Mouse (Mus musculus): Measurements from ENCODE around the gene Limk1.

The Limk1 gene

DNA sequence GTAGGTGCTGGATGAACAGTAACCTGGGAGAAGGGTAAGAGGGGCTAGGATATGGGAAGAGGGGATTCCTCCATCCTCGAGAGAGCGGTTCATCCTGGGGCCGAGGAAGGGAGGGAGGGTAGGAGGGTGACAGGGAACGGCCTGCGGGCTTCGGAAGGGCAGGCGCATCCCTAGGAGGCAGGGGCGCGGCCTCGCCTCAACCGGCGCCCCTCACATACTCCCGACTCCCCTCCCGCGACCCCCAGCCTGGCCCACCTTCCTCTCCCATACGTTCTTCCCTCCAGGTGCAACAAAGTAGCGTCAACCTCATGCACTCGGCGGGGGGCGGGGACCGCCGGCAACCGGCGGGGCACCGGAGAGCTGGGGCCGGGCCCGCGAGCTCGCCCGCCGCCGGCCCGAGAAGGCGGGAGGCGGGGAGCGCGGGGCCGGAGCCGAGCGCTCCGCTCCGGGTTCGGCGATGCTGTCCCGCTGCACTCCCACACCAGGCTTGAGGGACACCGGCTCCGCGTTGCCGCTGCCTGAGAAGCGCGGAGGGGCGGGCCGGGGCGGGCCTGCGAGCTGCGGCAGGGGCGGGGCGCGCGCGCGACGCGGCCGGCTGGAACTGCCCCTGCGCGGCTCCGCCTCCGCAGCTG, at the start of gene Limk1:
Gene Limk1 (minus strand): TSS at position 513 of the 632 bp plus-strand sequence.
- DNase-seq = no peak

DNA sequence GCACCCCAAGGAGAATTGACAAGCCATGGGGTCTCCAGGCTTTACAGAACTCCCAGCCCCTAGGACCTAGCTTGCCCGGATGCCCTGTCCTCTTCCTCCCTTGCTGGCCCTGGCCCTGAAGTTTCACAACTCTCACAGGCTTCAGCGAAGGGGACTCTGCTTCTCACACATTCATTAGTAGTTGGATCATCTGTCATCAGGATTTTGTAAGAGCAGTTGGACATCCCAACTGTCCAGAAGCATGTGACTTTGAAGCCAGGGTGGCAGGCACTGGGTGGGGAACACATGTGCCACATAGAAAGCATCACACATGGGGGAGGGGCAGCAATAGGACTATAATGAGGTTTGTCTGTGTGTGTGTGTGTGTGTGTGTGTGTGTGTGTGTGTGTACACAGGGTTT, 46.5 kb upstream of the Limk1 start:
- DNase-seq = no peak

DNA sequence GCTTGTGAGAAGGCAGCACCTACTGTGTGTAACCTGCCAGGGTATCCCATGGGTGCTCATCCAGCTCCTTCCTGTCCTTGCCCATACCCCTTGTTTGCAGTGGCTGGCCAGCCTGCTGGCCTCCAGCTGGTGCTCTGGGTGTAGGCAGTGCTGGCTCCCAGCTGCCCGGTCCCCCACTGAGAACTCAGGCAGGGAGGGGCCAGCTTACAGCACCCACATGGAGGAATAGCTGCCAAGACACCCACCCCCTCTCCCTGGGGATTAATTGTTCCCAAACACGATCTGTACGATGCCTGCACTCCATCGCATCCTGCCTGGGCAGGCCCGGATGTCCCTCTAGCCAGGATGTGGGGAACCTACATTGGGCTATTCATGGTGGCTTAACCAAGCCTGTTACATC, 45.7 kb upstream of the Limk1 start:
- no peak for DNase-seq

DNA sequence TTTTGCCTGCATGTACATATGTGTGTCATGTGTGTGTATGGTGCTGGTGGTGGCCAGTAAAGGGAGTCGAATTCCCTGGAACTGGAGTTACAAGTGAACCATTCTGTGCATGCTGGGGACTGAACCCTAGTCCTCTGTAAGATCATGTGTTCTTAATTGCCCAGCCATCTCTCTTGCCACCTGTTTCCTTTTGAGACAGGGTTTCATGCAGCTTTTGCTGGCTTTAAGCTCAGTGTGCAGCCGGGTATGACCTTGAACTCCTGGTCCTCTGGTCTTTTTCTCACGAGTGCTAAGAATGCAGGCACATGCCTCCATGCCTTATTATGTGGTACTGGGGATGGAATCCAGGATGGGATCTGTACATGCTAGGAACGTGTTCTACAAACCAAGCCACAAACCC, 44.8 kb upstream of the Limk1 start:
- no peak for DNase-seq

DNA sequence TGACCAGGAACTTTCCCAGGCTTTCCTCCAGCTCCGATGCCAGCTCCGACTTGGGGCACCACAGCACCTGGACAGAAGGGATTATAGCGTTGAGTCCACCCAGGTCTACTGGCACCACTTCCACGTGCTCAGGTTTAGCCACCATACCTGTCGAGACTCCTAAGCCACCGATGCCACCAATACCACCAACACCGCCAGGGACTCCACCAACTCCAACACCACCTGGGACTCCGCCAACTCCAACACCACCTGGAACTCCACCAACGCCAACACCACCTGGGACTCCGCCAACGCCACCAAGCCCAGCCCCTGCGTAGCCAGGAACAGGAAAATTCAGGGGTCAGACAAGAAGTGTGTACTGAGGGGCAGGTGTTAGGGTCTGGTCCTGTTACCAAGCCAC, 40.7 kb upstream of the Limk1 start:
- DNase-seq = peak; percentile 17

DNA sequence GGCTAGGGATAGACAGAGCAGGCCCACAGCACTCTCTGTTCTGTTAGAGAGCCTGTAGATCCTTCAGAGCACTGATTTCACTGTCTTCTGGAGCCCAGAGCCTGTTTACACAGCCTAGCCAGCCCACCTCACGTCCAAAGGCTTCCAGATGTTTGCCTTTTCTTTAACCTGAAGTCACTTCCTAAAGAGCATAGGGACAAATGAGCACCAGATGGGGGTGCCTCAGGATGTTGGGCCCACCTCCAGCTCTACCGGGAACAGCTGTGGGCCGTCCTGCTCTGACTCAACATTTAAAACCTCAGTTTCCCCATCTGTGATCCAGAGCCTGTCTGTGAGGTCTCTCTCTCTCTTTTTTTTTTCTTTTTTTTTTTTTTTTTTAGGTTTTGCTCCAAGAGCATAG, 40.1 kb upstream of the Limk1 start:
- no peak for DNase-seq

DNA sequence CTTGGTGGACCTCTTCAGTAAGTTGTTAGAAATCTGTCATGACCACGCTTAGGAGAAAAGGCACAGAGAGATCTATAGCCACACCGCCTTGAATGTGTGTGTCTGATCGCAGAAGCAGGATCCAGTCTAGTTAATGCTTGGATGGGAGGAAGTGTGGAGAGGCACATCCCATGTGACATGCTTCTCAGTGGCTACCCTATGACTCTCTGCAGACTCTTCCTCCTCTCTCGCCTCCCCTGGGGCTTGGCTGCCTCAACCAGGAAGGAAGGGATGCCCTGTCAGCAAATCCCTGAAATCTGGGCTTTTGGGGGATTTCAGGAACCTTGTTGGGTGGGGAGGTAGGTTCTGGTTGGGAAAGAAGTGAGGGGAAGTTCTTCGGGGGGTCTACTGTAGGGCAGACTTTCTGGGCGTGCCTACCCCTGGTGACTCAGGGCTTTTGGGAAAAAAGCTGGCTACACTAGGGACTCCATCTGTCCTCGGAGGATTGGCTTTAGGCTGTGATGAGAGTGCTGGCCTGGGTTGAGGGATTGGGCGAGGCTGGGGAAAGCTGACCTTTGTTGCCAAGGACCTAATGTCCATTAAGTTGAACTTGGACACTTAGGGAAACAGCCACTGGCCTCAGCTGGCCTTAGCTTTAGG, 38.7 kb upstream of the Limk1 start:
- no peak for DNase-seq

DNA sequence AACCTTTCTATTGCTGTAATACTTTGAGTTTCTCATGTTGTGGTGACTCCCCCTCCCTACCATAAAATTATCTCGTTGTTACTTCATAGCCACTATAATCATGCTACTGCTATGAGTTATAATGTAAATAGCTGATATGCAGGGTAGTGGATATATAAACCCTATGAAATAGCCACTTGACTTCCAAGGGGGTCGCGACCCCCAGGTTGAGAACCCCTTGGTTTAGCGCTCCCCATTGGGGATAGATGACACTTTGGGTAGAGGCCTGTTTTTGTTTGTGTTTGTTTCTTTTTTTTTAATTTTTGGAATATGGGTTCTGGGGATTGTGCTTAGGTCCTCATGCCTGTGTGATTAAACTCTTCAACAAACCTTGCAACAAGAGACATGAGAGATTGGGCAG, 36.9 kb upstream of the Limk1 start:
- no peak for DNase-seq

DNA sequence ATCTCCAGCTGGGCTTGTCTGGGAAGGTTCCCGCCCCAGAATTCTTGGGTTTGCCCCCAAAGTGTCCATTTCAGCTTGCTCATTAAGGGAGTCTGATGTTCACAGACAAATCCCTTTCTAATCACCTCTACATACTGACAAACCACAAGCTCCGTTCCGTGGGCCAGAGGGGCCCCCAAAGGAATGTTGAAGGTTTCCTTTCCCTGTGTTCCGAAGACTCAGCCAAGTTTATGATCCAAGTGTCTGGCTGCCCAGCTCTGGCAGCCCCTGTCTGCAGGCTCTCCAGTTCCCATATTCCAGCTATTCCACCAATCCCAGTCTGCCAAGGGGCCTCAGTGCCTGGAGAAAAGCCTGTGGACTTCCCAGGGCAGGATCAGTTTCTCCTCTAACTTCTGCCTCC, 31.7 kb upstream of the Limk1 start:
- DNase-seq = no peak

DNA sequence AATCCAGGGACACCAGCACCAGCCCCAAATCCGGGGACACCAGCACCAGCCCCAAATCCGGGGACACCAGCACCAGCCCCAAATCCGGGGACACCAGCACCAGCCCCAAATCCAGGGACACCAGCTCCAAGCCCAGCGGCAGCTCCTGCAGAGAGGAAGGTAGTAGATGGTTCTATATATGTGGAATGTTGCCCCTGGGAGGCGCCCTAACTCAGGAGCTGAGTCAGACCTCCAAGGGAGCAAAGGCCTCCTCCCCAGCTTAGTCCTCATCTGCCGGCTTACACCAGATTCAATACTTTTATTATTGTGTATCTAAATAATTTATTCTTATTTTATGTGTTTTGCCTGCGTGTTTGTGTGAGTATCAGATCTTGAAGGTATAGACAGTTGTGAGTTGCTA, 22.7 kb upstream of the Limk1 start:
- DNase-seq = peak; percentile 45

DNA sequence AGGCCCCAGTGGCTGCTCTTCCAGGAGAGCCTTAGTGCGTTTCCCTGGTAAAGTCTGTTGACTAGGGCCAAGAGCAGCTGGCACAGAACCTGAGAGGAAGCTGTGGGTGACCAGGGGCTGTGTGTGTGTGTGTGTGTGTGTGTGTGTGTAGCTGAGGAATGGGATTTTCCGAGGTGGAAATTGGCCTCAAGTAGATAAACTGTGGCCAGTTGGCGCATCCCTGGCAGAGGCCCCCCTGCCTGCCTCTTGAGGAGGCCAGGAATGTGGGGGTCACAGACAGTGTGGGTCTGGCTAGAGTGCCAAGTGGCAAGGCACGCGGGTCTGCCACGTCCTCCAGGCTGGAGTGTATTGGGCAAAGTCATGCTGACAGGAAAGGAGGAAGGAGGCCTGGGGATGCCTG, 20.9 kb upstream of the Limk1 start:
- peak; percentile 47 for DNase-seq

DNA sequence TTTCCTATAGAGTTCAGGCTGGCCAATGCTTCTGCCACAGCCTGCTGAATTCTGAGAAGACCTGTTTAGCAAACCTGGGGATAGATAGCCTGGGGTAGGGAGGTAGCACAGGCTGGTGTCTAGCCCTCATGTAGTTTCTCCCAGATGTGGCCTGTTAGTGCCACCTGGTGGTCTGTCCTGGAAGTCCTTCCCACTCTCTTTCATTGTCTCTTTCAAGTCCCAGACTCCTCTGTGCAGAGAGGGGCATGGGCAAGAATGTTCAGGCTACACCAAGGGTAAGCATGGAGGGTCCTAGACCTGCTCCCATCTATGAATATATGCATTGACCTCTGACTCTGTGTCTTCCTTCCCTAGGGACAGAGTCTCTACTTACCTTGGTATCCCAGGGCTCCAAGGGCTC, 15.8 kb upstream of the Limk1 start:
- peak; percentile 84 for DNase-seq

DNA sequence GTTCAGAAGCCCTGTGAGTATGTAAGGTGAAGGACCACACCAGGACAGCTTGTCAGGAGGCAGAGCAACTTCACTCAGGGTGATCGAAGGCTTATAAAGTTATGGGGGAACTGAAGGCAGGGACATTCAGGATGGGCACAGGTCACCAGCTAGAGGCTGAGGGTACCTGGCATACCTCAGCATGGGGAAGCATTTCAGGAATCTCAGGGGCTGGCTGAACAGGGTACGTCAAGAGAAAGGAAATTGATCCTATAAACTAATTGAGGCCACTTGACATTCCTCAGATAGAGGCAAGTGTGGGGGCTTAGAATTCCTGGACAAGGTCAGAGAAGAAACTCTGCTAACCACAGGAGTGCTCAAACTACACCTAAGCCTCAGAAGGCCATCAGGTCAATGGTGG, 7.1 kb upstream of the Limk1 start:
- DNase-seq = no peak

DNA sequence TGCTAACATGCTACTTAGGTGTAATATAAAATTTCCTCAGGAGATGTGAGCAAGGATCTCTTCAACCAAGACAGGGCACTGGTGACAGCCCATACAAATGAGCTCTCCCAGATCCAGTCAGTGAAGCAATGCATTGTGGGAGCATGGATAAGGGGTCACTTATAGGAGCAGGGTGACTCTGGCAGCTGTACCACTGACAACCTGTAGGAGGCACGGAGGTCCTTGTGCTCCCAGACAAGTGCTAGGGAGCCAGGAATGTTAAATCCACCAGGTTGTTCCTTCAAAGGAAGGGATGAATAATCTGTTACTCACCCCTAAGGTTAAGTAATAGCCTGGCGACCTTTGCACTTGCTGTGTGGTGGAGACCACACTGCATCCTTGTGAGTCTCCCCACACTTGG, 6.7 kb upstream of the Limk1 start:
- DNase-seq = no peak

DNA sequence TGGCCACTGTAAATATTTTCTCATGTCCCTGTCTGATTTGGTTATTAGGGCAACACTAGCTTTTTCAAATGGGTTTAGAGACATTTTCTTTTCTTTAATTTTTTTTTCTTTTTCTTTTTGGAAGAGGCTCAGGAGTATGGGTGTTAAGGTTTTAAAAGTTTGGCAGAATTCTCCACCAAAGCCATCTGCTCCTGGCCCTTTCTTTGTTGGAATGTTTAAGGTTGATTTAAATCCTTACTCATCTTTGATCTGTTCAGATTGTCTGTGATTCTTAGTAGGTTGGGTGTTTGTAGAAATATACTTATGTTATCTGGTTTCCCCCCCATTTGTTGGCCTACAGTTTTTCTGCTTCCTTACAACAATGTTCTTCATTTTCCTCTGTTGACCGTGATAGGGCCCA, 4.3 kb upstream of the Limk1 start:
- DNase-seq = no peak

DNA sequence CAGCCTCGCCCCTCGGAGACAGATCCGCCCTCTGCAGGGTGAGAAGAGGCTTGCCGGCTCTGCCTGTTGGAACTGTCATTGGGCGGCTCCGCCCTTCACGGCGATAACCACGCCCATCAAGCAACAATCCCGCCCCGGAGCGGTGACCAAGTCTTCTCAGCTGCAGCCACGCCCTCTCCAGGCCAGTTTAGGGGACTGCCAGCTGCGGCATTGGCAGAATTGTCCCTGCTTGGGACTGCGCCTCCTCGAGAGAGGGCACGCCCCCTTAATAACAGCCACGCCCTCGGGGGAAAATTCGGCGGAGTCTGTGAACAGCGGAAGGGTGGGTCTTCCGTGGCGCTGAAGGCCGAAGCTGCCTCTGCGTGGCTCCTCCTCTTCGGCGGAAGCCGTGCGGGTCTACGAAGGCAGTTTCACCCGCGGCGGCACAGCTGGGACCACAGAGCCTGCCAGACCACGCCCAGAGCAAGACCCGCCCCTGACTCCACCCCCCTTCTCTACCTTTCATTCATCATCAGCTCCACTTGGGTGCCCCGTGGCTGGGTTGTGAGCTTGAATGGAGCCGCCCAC, 403 bp upstream of the Limk1 start:
- DNase-seq = peak; percentile 99

DNA sequence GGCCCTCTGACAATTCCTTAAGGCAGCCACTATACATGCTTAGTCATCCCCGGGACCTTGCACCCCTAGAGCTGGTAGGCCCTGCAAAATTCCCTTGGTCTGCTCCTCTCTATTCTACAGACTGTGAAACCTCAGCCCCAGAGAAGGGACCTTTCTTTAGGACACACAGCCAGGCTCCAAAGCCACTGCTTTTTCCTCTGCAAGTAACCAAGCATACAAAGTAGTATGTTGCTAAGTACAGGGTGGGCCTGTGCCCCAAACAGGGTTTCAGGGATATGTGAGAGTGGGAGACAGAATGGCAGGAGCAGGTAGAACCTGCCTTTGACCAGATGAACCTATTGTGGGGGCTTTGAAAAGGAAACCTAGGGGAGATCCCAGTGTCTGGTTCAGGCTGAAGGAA, 1.2 kb downstream of the Limk1 start:
- DNase-seq = no peak

DNA sequence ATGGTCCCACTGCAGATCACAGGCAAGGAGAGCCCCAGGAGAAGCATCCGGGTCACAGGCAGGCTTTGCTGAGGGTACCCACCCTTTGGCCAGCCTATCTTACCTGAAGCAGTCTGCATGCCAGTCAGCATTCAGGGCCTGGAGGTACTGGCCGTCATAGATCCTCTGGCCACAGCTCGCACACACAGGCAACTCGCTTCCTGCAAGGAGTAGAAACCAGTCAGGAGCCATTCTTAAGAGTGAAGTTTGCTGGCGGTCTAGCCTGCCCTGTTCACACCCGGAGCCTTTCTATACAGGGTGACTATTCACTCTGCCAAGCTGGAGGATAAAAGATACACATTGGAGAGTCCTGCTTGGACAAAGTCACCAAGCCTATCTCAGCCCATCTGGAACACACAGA, 1.9 kb downstream of the Limk1 start:
- DNase-seq = no peak

DNA sequence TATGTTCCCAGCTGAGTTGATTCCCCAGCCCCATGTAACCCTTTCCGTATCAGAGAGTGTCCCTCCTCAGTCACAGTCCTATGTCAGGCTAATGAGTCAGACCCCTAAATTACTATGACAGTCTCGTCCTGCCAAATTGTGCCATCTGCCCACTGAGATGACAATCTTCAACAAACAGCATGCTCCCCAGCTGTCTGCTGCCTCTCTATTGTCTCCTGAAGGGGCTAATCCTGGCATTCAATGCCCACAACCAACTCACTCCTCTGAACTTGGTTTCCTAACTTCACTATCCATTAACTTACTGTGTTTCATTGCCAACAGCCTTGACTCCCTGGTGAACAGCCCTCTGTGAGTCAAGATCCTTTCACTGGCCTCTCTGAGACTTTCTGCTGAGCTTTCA, 4.0 kb downstream of the Limk1 start:
- no peak for DNase-seq

DNA sequence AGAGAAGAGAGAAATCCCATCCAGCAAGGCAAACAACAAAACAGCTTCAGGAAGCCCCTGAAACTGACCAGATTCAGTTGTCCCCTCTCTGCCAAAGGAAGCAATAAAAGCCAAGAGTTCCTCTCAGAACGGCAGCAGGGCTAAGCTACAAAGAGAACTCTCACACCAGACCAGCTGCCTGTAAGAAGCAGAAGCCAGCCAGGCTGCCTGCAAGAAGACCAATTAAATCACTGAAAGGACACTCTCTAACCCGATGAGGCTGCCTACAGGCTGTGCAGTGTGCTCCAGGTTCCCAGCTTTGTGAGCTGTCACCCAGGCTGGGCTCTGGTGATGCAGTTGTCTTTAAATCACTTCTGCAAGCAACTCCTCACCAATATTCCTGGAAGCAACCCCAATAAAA, 4.6 kb downstream of the Limk1 start:
- DNase-seq = no peak

DNA sequence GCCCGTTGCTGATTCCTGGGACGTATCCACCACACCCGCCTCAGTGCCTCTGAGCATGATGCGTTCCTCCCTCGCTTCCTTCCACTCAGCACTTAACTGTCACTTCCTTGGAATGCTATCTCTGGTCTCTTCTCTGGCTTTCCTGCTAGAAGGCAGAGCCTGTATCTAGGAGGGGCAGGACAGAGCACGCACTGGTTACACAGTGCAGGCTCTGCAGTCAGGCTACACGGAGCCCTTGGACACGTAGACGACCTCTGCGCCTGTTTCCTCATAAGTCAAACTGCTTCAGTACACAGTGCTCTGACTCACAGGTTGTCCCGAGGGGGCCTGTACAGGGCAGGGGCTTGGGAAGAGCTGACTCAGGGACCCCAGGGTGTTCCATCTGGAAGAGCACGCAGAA, 8.2 kb downstream of the Limk1 start:
- no peak for DNase-seq

DNA sequence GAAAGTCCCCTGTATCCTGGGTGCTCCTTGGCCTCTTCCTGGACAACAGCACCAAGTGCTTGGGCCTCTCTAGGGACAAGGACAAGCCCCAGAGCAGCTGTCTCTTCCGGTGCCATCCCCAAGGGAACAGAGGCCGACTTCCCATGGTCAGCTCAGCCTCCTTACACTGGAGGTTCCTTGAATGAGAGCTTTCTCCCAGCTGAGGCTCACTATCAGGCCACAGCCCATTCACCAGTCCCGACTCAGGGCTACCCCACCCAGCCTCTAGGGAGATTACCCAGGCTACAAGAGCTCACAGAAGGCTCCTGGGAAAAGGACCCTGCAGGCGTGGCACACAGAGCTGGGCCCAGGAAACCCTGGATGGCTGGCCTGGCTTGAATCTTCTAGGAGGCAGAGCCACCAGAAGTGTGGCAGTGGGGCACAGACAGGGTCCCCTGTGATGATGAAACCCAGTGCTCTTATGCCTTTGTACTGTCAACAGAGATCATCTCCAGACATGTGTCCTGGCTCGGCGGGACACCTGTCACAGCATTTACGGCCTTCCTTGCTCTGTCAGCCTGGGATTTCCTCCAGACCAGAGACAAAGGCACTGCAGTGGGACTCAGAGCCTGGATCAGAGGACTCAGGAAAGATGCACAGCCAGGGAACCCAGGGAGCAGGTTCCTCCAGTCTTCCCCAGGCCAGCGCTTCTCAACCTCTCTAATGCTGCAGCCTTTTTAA, 9.4 kb downstream of the Limk1 start:
- DNase-seq = peak; percentile 44

DNA sequence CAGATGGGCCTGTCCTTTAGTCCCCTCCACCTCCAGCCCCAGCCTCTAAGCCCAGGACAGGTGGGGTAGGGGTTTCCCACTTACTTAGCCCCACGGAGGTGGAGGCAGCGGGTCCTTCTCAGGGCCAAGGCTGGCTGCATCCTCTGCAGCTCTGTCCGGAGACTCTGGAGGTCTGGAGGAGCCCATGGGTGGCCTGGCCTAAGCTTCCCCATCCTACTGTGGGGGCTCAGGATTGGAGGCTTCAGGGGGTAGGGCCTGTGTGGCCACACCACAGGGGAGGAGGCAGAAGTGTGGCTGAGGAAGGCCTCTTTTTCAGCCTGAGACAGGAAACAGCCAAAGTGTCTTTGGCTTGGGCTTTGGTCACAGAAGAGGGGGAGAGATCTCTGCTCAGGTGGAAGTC, 10.4 kb downstream of the Limk1 start:
- no peak for DNase-seq

DNA sequence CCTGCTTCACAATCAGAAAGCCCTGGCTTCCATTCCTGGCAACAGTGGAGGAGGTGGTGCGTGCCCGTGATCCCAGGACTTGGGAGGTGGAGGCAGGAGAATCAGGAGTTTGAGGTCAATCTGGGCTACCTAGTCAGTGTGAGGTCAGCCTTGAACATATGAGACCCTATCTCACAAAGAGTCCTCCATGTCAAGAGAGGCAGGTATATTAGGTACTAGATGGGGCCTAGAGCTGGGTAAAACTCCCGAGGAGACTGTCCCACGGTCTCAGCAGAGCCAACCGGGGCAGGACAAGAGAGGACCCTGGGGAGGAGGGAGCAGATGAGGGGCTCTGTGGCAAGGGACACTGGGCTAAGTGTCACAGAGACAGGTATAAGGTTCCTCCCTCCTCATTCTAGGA, 10.9 kb downstream of the Limk1 start:
- DNase-seq = no peak

Data from kidney, postnatal 10 days (tissue).